Mouse (Mus musculus): ENCODE measurements around the gene Map2k7.

Gene Map2k7

DNA sequence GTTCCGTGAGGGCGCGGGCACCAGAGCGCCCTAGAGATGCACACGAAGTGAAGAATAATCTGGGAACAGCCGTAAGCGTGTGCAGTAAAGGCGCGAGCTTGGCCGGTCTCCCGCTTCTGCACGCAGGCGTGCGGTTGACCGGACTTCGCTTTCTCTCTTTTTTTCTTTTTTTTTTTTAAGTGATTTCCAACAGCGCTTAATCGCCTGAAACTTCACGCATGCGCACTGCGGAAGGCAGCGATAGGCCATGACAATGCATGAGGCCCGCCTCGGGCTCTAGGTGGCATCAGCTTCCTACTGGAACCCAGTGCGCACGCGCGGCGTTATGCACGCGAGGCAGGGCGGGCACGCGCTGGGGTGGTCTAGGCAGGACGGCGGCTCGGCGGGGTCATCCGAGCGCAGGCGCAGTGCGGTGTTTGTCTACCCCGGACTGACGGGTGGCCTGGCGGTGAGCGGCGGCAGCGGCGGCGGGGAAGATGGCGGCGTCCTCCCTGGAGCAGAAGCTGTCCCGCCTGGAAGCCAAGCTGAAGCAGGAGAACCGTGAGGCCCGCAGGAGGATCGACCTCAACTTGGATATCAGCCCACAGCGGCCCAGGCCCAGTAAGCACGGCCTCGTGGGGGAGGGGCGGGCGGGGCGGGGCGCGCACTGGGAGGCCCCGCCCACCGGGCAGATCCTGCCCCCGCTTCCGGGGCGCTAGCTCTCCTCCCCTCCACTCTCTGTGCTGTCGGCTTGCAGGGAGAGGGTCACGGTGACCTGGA is at the start of gene Map2k7, which contains the start of gene Gm49320:
Gene Map2k7, plus strand, starts transcription at position 307 of the 759 bp plus-strand sequence.
Gene Gm49320, plus strand, starts transcription at position 432 of the 759 bp plus-strand sequence.
- DNase-seq (ENCODE audit: low spot score in 2 of 2), result peak; percentile 99 to 100

DNA sequence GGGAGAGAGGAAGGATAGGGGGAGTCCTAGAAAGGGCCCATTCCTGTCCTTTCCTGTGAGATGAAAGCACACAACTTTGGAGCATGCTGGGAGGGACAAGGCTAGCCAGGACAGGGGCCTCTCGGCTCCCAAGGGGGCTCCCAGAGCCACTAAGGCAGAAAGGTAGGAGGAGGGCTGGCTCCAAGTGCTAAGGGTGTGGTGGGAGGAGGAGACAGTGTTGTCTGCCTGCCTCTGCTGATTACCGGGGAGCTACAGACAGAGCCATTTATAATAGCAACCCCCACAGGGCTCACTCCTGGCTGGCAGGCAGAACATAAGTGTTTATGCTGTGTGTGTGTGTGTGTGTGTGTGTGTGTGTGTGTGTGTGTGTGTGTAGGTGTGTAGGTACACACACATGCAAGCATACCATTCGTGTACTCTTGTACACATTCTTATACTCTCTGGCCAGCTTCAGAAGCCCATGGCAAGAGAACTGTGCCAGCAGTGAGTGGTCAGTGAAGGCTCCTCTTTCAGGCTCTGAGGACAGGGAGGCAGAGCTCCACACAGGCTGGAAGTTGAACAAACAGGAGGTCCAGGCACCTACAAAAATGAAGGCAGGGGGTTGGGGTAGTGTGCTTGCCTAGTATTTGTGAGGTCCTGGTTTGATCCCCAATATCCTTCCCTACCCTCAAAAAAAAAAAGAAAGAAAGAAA is 49.4 kb upstream of the Map2k7 start:
- no peak for DNase-seq (ENCODE audit: low spot score in 2 of 2)

DNA sequence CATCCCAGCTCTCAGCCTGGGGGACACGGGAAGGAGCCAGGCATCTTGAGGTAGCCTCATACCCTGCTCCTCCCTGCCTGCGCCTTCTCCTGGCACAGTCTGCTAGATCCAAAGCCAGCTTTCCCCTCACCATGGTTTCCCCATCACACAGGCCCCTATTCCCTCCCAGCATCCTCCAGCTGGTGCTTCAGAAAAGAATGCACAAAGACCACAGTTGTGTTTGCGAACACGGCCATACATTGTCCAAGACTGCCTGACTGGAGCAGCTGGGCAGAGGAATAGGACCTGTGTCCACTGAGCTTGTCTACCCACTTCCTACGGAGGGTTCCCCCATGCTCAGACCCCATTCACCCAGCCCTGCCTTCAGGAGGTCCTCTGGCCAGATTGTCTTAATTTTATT is 46.2 kb upstream of the Map2k7 start:
- DNase-seq (ENCODE audit: low spot score in 2 of 2), result no peak

DNA sequence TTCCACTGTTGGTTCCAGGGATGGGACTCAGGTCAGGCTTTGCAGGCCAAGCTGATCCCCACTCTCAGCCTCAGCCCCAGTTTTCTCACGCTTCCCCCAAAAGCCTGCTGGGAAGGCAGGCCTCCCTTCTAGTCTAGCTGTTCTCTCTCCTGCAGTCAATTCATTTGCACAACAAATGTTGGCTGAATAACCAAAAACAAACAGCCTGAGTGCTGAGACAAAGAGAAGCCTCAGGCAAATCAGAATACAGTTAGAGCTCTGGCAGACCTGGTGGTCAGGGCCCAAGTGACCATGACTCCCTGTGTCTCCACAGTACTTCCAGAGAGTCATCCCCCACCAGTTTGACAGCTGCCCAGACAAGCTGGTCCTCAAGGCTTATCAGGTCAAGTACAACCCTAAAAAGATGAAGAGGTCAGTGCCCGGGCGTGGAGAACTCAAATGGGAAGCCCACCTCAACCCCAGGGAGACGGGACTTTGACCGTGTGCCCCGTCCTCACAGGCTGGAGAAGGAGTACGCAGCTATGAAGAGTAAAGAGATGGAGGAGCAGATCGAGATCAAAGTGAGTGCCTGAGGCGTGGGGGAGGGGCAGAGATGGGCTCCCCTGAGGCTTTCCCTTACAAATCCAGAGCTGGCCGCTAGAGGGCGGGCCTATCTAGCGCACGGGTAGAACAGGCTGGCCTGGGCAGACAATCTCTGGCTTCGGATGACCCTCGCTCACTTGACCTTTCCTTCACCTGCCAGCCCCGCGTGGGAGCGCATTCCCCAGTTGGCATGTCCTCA is 45.5 kb upstream of the Map2k7 start:
- peak; percentile 78 to 84 for DNase-seq (ENCODE audit: low spot score in 2 of 2)

DNA sequence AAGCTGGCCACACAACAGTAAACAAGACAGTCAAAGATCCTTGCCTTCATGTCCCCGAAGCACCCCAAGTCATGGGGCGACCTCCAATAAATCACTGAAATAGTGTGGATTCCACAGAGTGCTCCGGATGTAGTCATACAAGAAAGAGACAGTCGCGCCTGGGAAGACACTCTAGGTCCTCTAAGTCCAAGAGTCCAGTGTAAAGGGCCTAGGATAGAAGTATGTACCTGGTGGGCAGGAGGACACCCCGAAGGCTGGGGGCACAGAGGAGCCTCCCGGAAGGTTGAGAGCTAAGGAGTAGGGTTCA is 45.0 kb upstream of the Map2k7 start:
- no peak for DNase-seq (ENCODE audit: low spot score in 2 of 2)

DNA sequence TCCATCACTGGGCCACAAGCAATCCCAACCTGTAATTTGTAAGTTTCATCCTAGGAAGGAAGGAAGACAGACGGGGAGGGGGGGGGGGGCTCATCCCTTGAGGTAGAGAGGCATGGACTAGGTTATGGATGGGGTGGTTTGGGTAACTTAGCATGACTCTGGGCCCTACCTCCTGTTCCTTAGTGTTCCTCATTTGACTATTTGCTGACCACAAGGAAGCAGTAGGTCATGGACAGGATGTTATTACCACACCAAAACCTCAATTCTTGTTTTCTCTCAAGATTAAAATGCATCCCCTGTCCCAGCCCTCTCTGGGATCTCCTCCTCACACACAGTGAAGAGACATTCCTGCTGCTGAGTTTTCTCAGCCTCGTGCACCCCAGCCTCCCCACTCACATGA is 37.2 kb upstream of the Map2k7 start:
- no peak for DNase-seq (ENCODE audit: low spot score in 2 of 2)

DNA sequence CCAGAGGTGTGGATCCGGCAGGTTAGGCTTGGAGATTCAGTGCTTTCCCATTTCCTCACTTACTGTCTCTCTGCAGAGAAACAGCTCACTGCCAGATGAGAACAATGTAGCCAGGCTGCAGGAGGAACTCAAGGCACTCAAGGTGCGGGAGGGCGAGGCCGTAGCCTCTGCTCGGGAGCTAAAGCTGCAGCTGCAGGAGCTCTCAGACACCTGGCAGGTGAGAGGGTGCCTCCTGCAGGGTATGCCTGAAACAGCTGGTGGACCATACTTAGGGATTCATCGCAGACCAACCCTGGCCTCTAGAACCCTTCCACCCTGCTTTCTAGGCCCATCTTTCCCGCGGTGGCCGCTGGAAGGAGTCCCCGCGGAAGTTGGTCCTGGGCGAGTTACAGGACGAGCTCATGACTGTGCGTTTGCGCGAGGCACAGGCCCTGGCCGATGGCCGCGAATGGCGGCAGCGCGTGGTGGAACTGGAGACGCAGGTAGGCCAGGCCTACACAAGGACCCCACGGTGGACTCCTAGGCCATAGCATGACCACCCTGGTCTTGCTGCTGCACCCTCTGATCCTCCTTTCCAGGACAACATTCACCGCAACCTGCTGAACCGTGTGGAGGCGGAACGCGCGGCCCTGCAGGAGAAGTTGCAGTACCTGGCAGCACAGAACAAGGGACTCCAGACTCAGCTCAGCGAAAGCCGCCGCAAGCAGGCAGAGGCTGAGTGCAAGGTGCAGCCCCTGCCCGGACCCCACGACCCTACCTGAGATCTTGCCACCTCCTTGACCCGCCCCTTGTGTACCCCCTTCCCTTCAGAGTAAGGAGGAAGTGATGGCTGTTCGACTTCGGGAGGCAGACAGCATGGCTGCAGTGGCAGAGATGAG is 33.1 kb upstream of the Map2k7 start:
- DNase-seq (ENCODE audit: low spot score in 2 of 2), result no peak

DNA sequence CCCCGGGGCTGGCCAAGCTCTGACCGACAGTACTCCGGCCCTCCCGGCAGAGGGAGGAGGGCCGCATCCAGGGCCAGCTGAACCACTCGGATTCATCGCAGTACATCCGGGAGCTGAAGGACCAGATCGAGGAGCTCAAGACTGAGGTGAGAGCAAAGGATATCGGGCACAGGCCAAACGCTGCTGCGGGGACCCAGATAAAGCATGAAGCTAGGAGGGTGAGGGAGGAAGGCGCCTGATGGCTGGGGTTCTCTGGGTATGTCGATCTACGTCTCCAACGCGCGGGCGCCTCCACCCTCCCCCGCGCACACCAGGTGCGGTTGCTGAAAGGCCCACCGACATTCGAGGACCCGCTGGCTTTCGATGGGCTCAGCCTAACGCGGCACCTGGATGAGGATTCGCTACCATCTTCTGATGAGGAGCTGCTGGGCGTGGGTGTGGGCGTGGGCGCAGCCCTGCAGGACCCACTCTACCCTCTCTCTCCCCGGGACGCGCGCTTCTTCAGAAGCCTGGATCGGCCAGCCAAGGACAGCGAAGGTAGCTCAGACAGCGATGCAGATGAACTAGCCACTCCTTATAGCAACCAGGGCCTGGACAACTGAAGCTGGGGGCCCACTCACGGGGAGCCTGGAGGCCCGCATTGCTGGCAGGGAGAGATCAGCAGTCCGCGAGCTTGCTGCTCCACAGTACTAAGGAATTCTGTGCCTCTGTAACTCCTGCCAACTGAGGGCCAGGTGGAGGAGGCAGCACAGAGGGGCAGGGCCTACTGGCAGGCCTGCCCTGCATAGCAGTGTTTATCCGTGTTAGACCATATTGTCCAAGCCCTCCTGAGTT is 32.1 kb upstream of the Map2k7 start:
- DNase-seq (ENCODE audit: low spot score in 2 of 2), result no peak

DNA sequence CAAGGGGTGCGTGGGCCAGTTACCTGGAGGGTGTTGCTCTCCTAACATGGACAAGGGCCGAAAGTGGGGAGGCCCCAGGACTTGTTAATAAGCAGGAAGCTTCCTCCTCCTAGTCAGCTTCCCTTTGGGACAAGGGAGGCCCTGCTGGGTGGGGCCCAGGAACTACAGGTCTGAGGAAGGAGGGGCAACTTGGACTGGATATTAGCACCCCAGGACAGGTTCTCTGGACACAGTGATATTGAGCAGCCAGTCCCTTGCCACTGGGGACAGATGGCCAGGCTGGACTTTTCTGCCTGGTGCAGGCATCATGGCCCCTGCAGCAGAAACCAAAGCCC is 31.6 kb upstream of the Map2k7 start:
- no peak for DNase-seq (ENCODE audit: low spot score in 2 of 2)

DNA sequence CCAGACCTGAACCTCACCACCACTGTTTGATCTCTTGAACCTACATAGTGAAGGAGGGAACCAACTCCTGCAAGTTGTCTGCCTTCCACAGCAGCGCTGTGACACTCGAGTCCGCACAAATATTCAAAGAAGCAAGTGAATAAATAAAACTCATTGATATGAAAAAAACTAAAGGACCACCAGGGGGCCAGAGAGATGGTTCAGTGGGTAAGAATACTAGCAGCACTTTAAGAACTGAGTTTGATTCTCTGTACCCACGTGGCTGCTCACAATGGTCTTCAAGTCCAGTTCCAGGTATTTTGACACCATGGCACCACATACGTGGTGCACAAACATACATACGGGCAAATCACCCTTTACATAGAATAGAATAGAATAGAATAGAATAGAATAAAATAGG is 27.4 kb upstream of the Map2k7 start:
- DNase-seq (ENCODE audit: low spot score in 2 of 2), result no peak

DNA sequence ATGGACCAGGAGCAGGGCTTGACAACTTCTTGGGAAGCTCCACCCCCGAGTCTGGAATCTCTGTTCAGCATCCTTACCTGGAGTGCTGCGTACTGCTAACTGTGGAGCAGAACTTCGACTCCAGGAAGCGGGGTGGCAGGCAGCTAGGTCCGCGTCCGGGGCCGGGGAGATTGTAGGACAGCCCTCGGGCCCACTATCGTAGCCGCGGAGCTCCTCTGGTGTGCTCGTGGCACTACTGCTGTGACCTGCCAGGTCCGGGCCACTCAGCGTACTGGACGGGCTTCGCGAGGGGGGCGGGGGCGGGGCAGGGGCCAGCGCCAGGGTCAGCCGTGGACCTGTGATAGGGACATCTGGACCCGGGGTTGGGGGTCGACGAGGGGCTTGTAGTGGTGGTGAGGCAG is 25.7 kb upstream of the Map2k7 start:
- peak in 1 of 2 experiments; percentile 16 for DNase-seq (ENCODE audit: low spot score in 2 of 2)

DNA sequence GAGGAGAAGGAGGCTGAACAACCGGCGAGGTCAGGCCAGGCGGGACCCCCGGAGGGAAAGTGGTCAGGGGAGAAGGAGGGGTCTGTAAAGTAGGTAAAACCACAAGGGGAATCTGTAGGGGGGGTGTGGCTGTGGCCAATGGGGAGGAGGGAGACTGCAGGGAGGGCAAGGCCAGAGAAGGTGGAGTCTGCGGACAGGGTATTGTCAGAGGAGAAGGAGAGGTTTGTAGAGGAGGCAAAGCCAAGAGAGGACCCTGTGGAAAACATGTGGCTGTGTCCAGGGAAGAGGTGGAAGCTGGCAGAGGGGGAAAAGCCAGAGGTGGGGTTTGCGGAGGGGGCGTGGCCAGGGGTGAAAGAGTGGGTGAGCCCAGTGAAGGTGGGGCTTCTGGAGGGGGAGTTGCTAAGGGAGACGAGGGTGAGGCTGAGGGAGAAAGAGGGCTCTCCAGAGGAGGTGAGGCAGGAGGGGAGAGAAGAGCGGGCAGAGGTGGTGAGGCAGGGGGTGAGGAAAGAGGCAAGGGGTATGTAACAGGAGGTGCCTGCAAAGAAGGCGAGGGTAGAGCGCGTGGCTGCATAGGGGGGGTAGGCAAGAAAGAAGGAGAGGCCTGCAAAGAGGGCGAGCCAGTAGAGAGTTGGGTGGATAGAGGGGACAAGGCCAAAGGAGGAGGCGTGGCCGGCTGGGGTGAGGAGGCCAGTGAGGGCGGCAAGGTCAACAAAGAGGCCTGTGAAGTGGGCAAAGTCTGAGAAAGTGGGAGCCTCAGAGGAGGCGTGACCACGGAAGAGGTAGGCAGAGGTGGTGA is 25.1 kb upstream of the Map2k7 start:
- peak; percentile 46 to 61 for DNase-seq (ENCODE audit: low spot score in 2 of 2)

DNA sequence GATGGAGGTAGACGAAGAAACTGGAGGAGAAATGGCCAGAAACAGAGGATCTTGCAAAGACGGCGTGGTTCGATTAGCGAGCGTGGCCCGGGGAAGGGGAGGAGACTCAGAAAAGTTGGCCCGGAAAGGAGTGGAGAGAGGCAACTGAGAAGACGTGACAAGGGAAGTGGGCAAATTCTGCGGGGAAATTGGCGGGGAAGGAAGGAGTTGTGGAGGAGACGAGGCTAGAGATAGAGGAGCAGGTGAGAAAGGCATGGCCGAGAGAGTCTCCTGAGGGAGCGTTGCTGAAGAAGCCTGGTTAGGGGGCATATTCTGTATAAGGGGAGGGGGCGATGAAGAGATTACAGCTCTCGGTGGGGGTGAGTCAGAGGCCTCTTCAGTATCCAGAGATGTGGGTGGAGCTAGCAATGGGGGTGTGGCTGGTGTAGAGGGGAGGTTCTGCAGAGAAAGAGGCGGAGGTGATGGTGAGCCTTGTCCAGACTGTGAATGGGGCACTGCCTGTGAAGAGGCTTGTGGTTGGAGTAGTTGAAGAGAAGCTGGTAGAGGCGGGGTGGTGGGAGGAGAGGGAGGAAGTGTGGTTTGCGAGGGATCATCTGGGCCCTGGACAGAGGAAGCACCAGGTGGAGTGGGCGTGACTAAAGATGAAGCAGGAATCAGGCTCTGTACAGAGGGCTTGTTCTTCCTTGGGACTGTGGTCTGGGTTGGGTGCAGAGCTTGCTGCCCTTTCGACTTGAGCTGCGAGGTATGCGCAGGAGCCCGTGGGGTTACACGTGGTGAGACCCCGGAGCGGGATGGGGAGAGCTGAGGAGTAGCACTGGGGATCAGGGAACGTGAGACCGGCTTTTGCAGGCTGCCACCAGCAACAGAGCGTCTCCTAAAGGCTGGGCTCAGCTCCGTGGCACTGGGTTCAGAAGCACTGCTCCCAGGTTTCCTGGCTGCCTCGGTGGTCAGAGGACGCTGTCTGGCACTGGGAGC is 24.2 kb upstream of the Map2k7 start:
- peak; percentile 85 to 94 for DNase-seq (ENCODE audit: low spot score in 2 of 2)

DNA sequence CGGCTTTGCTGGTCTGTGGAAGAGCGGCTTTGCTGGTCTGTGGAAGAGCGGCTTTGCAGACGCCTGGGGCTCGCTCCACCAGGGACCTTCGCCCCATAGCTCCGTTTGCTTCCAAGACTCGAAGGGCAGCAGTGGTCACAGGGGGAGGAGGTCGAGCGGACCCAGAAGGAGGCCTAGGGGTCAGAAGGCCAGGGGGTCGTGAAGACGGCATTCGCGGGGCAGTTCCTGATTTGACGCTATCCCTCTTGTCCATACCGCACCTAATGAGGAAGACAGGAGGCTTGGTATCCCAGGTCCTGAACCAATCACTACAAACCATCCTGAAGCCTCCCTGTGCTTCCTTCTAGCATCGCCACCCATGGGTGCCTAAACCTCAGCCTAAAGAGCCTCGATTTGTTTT is 22.2 kb upstream of the Map2k7 start:
- DNase-seq (ENCODE audit: low spot score in 2 of 2), result no peak

DNA sequence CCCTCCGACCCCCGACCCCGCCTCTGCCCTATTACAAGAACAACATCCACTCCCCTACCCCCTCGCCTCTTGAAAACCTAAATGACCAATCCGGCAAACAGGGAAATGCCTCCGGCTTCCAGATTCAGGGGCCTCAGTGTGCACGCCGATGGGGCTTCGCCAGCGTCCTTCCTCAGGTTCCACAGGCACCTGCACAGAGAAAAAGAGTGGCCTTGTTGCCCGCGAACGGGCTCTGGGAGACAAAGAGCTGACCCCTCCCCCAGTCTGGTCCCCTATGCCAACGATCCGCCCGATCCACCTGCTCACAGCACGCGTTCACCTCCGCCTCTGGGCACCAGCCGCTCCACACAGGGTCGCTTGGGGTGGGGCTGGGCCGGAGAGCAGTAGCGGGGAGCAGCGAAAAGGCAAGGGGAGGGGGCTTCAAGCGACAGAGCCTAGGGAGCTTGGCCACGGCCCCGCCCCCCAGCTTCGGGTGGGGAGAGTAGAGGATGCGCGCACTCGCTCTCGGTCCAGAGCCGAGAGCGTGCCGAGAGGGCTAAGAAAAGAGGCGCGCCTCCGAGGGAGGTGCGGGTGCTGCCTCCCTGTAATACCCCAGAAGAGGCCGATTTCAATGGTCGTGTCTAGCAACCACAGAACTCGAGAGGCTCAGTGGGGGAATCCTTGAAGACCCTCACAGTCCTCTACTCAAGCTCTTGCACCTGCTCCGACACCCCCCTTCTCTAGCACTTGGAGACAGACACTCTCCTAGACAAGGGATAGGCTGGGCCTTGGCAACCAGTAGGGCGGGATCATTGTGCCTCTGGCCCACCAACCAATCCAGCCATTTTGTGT is 21.5 kb upstream of the Map2k7 start, which contains the start of gene Prr36:
Gene Prr36, minus strand, starts transcription at position 669 of the 831 bp plus-strand sequence.
- no peak for DNase-seq (ENCODE audit: low spot score in 2 of 2)

DNA sequence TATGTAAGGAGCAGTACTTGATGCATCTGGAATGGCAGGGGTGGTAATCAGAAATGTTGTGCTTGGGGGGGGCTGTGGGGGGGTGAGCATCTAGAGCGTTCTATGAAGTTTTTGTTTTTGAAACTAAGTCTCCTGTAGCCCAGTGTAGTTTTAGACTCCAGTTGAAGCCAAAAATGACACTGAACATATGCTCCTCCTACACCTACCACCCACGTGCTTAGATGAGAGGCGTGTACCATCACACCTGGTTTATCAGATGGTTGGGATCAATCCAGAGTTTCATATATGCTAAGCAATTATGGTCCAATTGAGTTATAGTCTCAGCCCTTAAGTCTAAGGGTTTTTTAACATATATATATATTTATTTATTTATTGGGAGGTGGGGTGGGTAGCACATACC is 18.9 kb upstream of the Map2k7 start:
- DNase-seq (ENCODE audit: low spot score in 2 of 2), result no peak

DNA sequence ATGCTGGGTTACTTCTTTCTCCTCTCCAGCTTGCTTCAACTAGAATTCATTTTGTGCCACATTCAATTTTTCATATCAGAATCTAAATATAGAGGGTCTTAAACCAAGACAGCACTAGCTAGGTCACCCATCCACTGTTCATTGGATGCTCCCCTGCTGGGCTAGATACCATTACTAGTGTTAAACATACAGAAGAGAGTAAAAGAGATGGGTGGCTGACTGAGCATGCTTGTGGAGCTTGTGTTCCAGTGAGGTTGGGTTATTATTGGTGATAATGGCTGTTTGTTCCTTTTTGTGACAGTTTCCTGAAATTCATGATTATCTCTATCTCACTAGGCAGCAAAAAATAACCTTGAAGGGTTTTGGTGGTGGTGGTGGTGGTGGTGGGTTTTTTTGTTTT is 16.5 kb upstream of the Map2k7 start:
- DNase-seq (ENCODE audit: low spot score in 2 of 2), result no peak

DNA sequence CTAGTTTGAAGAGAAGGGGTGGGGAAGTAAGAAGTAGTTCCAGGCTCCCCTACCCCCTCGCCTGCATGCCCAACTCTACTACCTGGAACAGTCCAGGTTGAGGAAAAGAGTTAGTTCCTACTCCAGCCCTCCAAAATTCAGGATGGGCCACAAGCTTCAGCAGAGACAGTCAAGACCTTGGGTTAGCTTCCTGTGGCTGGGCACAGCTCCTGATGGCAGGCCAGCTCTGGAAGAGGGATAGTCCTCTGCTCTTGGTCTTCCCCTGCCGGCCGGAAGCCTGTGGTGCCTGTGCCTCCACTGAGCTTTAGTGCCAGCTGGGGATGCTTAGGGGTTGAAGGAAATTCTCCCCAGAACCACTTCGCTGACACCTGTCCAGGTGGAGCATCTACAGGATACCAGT is 12.2 kb upstream of the Map2k7 start:
- DNase-seq (ENCODE audit: low spot score in 2 of 2), result no peak
